Mouse (Mus musculus) lung, embryonic 15.5 days (tissue): ENCODE data around the gene Hcrt. TPM values are rescaled to one million over a fixed set of nuclear protein-coding genes. Genes with fewer than 3 reads are reported as not detected.
A peak's percentile ranks its signal among the peaks of the same experiment; 100 is the strongest.

Source experiments
- ATAC-seq: fragments of 200-750 bp; cut with Nextera tagmentation; 2 replicates; pipeline ENCODE4 v1.8.0; 2017; ENCODE audit warnings: moderate number of reproducible peaks, borderline replicate concordance; ENCODE audit not compliant: low FRiP score, low TSS enrichment; ENCODE audit errors: extremely low read depth
- H3K27ac ChIP-seq: fragments of 300-500 bp; sonication (generic); 2 replicates; pipeline ENCODE4 v1.5.1; 2015; ENCODE audit warnings: moderate library complexity, mild to moderate bottlenecking, inconsistent platforms
- H3K27me3 ChIP-seq: fragments of 300-500 bp; sonication (generic); 2 replicates; pipeline ENCODE4 v1.6.1; 2015; ENCODE audit warnings: inconsistent platforms
- H3K36me3 ChIP-seq: fragments of 300-500 bp; sonication (generic); 2 replicates; pipeline ENCODE4 v1.6.1; 2015; ENCODE audit warnings: inconsistent platforms
- H3K4me1 ChIP-seq: fragments of 300-500 bp; sonication (generic); 2 replicates; pipeline ENCODE4 v1.6.1; 2015; ENCODE audit warnings: inconsistent platforms
- H3K4me2 ChIP-seq: fragments of 300-500 bp; sonication (generic); 2 replicates; pipeline ENCODE4 v1.6.1; 2015; ENCODE audit warnings: inconsistent platforms, mild to moderate bottlenecking, moderate library complexity
- H3K4me3 ChIP-seq: fragments of 300-500 bp; sonication (generic); 2 replicates; pipeline ENCODE4 v1.5.1; 2015; ENCODE audit warnings: mild to moderate bottlenecking, inconsistent platforms
- H3K9ac ChIP-seq: fragments of 300-500 bp; sonication (generic); 2 replicates; pipeline ENCODE4 v1.6.1; 2015; ENCODE audit warnings: inconsistent platforms
- H3K9me3 ChIP-seq: fragments of 300-500 bp; sonication (generic); 2 replicates; pipeline ENCODE4 v1.6.1; 2016; ENCODE audit warnings: inconsistent platforms
- WGBS: fragments of 180-500 bp; shearing (Covaris S2); methylation state at CpG from one replicate; pipeline ENCODE4 v1.1.7; 2015; 5-methylcytosine and 5-hydroxymethylcytosine counted together
- polyA plus RNA-seq: library from polyadenylated mRNA; unstranded; fragments of >200 nt; fragmentation: Nextera tagmentation; extraction: Ambion mirVana; gene quantifications from 2 replicates; pipeline ENCODE4 v1.2.1, GENCODE M21; 2015

Hcrt gene
- polyA plus RNA-seq, 1 experiment from 2014 or later = not detected

DNA sequence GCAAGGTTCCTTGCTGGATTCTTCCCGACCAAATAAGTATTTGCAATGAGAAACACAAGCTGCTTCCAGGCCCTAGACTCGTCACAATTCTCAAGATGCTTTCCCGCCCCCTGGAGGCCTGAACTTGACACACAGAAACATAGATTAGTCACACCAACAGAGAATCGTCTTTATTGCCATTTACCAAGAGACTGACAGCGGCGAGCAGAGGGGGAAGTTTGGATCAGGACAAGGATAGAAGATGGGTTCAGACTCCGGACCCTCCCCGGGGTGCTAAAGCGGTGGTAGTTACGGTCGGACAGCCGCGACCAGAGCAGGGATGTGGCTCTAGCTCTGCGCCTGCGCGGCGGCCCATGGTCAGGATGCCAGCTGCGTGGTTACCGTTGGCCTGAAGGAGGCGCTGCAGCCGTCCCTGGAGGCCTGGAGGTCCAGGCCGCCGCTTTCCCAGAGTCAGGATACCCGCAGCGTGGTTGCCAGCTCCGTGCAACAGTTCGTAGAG, 1.1 kb downstream of the Hcrt start:
- peak; percentile 48; the same call in 1 of the 2 replicates for ATAC-seq
- H3K9ac ChIP-seq = peak overlapping the region; percentile 32

DNA sequence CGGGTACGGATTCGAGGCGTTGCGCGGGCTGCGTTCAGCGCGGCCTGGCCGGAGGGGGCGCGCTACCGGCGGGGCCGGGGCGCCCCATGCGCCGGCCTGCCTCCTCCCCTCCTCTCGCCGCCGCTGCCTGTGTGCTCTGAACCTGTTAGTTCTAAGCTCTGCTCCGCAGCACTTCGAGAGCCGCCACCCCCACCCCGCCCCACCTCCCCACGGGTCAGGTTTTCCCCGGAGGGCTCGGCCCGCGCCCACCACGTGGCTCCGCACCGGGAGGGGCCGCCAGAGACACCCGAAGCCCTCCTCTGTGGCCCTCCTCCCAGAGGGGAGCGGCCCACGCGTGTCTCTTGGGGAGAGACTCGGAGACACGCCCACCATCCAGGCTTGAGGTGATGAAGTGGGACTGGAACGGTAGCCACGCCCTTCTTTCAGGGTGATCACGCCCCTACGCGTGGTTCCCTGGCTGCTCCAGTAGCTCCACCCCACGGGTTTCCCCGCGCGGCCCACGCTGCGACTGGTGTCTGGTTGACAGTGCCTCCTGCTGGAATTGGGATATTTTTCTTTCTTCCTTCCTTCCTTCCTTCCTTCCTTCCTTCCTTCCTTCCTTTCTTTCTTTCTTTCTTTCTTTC, 3.0 kb downstream of the Hcrt start, which contains the start of gene Kcnh4:
Gene Kcnh4, minus strand, starts transcription at position 332 of the 623 bp plus-strand sequence.
- peak within 1 kb of the TSS; percentile 63 for H3K4me2 ChIP-seq
- H3K4me1 ChIP-seq = peaks cover 17% of the 10 kb centered on the region
- H3K9ac ChIP-seq = no peak within 1 kb of the TSS
- no peaks in the 10 kb centered on the region for H3K36me3 ChIP-seq
- H3K27ac ChIP-seq = no peak within 1 kb of the TSS
- 1% methylated on average over 51 of the region's 51 CpGs for WGBS
- H3K27me3 ChIP-seq = peaks cover 37% of the 10 kb centered on the region
- no peaks in the 10 kb centered on the region for H3K9me3 ChIP-seq
- ATAC-seq = 0 out of 2 replicates have a peak, but pooled peaks have one; percentile 8
- peak within 1 kb of the TSS; percentile 28 for H3K4me3 ChIP-seq

More for the DNA sequence above, 1.1 kb downstream of the Hcrt start:
- WGBS = under 1% methylated on average over 27 of the region's 27 CpGs
- Histone ChIP-seq H3K27me3 (peaks cover 37% of the 10 kb centered on the region), H3K4me1 (peaks cover 17% of the 10 kb centered on the region), H3K27ac (no peak overlapping the region), H3K36me3 (no peaks in the 10 kb centered on the region), H3K4me3 (peak overlapping the region; percentile 44), H3K9me3 (no peaks in the 10 kb centered on the region), H3K4me2 (peak overlapping the region; percentile 73)

- whole genome bisulfite sequencing = 2% methylated on average over 35 of the region's 35 CpGs
- ATAC-seq = 0 out of 2 replicates have a peak, but pooled peaks have one; percentile 40
- peak overlapping the region; percentile 28 for H3K4me3 ChIP-seq
- H3K36me3 ChIP-seq = no peaks in the 10 kb centered on the region
- peaks cover 17% of the 10 kb centered on the region for H3K4me1 ChIP-seq
- H3K4me2 ChIP-seq = peak overlapping the region; percentile 63
- H3K9me3 ChIP-seq = no peaks in the 10 kb centered on the region
- H3K9ac ChIP-seq = no peak overlapping the region
- peaks cover 37% of the 10 kb centered on the region for H3K27me3 ChIP-seq
- no peak overlapping the region for H3K27ac ChIP-seq
Measured at GRCm38 (mm10) chr11:100758707-100759610, 3.8 kb downstream of the Hcrt start.

- Histone ChIP-seq H3K27me3 (peaks cover 36% of the 10 kb centered on the region), H3K4me3 (no peak overlapping the region), H3K9ac (no peak overlapping the region), H3K4me2 (no peak overlapping the region), H3K36me3 (no peaks in the 10 kb centered on the region), H3K27ac (no peak overlapping the region), H3K4me1 (peaks cover 17% of the 10 kb centered on the region), H3K9me3 (no peaks in the 10 kb centered on the region)
- ATAC-seq = no peak
- 84% methylated on average over 12 of the region's 12 CpGs for WGBS
Measured at GRCm38 (mm10) chr11:100757566-100757965, 5.2 kb downstream of the Hcrt start.

- peaks cover 40% of the 10 kb centered on the region for H3K27me3 ChIP-seq
- H3K9me3 ChIP-seq = no peaks in the 10 kb centered on the region
- no peak for ATAC-seq
Measured at GRCm38 (mm10) chr11:100756476-100756875, 6.3 kb downstream of the Hcrt start.

DNA sequence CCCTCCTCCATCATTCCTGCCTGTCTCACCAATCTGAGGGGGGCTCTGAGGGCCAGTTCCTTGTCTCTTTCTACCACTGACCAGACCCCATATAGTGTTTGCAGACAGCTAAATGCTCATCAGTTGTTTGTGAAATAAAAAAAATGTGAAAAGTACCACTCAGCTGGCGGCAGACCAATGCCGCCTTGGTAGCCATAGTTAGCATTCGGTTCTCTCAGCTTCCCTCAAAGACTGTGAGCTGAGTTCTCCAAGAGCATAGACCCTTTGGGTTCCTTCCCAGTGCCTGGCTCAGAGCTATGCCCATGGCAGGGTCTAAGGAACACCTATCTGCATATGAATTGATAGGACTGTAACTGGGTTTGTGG, 8.1 kb downstream of the Hcrt start:
- Histone ChIP-seq H3K9ac (no peak overlapping the region), H3K4me2 (no peak overlapping the region), H3K36me3 (no peaks in the 10 kb centered on the region), H3K9me3 (no peaks in the 10 kb centered on the region), H3K27me3 (peaks cover 27% of the 10 kb centered on the region), H3K4me1 (peaks cover 8% of the 10 kb centered on the region), H3K27ac (no peak overlapping the region), H3K4me3 (no peak overlapping the region)
- 88% methylated on average over 3 of the region's 3 CpGs for WGBS
- ATAC-seq = no peak

More at GRCm38 (mm10) chr11:100756476-100756875, 6.3 kb downstream of the Hcrt start:
- Histone ChIP-seq H3K27ac (no peak overlapping the region), H3K36me3 (no peaks in the 10 kb centered on the region), H3K4me3 (no peak overlapping the region), H3K4me1 (peaks cover 11% of the 10 kb centered on the region), H3K9ac (no peak overlapping the region), H3K4me2 (no peak overlapping the region)
- 59% methylated on average over 6 of the region's 6 CpGs for WGBS

- WGBS = 80% methylated on average over 12 of the region's 12 CpGs
Measured at GRCm38 (mm10) chr11:100754021-100754692, 8.6 kb downstream of the Hcrt start.

DNA sequence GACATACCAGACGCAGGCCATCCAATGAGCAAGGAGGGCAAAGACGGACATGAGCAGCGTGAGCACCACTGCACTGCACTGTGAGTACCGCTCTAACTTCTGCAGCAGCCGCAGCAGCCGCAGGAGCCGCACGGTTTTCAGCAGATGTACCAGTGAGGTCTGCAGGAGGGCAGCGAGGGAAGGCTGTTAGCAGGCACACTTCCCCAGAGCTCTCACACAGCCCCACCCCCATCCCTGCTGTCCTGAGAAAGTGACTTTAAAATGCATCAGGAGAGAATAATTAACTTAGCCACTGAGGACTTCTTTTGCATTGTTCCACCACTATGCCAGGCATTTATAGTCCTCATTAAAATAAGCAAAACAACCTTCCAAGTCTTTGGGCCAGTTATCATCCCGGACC, 10.4 kb downstream of the Hcrt start:
- H3K27me3 ChIP-seq = peaks cover 28% of the 10 kb centered on the region; the same call in 1 of the 2 replicates
- no peak overlapping the region for H3K9ac ChIP-seq
- WGBS = 34% methylated on average over 10 of the region's 10 CpGs
- no peaks in the 10 kb centered on the region for H3K9me3 ChIP-seq
- ATAC-seq = no peak
- H3K27ac ChIP-seq = no peak overlapping the region
- H3K4me2 ChIP-seq = no peak overlapping the region
- H3K36me3 ChIP-seq = no peaks in the 10 kb centered on the region
- no peak overlapping the region for H3K4me3 ChIP-seq
- H3K4me1 ChIP-seq = no peaks in the 10 kb centered on the region

More at GRCm38 (mm10) chr11:100754021-100754692, 8.6 kb downstream of the Hcrt start:
- Histone ChIP-seq H3K9ac (no peak overlapping the region), H3K27me3 (peaks cover 27% of the 10 kb centered on the region), H3K27ac (no peak overlapping the region), H3K9me3 (no peaks in the 10 kb centered on the region), H3K4me2 (no peak overlapping the region), H3K4me1 (peaks cover 3% of the 10 kb centered on the region; the same call in 1 of the 2 replicates), H3K36me3 (no peaks in the 10 kb centered on the region), H3K4me3 (no peak overlapping the region)
- no peak for ATAC-seq

GRCm38 (mm10) chr11:100750127-100750526, 12.6 kb downstream of the Hcrt start:
- Histone ChIP-seq H3K36me3 (no peaks in the 10 kb centered on the region), H3K4me1 (no peaks in the 10 kb centered on the region), H3K27ac (no peak overlapping the region), H3K4me3 (no peak overlapping the region), H3K4me2 (no peak overlapping the region), H3K9ac (no peak overlapping the region), H3K27me3 (peaks cover 29% of the 10 kb centered on the region; the same call in 1 of the 2 replicates), H3K9me3 (no peaks in the 10 kb centered on the region)
- 84% methylated on average over 16 of the region's 16 CpGs for WGBS
- no peak for ATAC-seq

- WGBS = 31% methylated on average over 25 of the region's 25 CpGs
- no peak for ATAC-seq
- Histone ChIP-seq H3K36me3 (no peaks in the 10 kb centered on the region), H3K27me3 (peaks cover 29% of the 10 kb centered on the region; the same call in 1 of the 2 replicates), H3K9me3 (no peaks in the 10 kb centered on the region), H3K9ac (no peak overlapping the region), H3K27ac (no peak overlapping the region), H3K4me2 (no peak overlapping the region), H3K4me1 (no peaks in the 10 kb centered on the region), H3K4me3 (no peak overlapping the region)
Measured at GRCm38 (mm10) chr11:100749469-100749868, 13.3 kb downstream of the Hcrt start.

- WGBS = 66% methylated on average over 4 of the region's 4 CpGs
- no peak overlapping the region for H3K9ac ChIP-seq
- no peak overlapping the region for H3K27ac ChIP-seq
- no peaks in the 10 kb centered on the region for H3K36me3 ChIP-seq
- no peaks in the 10 kb centered on the region for H3K4me1 ChIP-seq
- H3K27me3 ChIP-seq = peaks cover 29% of the 10 kb centered on the region; the same call in 1 of the 2 replicates
- H3K4me3 ChIP-seq = no peak overlapping the region
- ATAC-seq = no peak
- H3K4me2 ChIP-seq = no peak overlapping the region
- H3K9me3 ChIP-seq = no peaks in the 10 kb centered on the region
Measured at GRCm38 (mm10) chr11:100748620-100749019, 14.1 kb downstream of the Hcrt start.
